Mouse (Mus musculus) lung, adult 2 months (tissue): ENCODE data around the gene Adgrl3.

Experiments used
- CTCF ChIP-seq: fragments of 200-500 bp; IDR thresholded peaks from 2 replicates; pipeline ENCODE4 v1.5.1; 2011; ENCODE audit warnings: mild to moderate bottlenecking, low read length, control low read depth; ENCODE audit not compliant: insufficient read depth
- POLR2A ChIP-seq: fragments of 200-500 bp; IDR thresholded peaks from 2 replicates; pipeline ENCODE4 v1.6.1; 2011; ENCODE audit warnings: low read depth, mild to moderate bottlenecking, control low read depth, low read length, borderline replicate concordance; ENCODE audit errors: extremely low read depth

GRCm38 (mm10) chr5:81201885-81202284 lies 181.9 kb downstream of the Adgrl3 start:
- TF ChIP-seq CTCF (no peak), POLR2A (no peak)
